Mouse (Mus musculus) liver, embryonic 13.5 days (tissue): ENCODE results near the gene Dhrs13. TPM values are rescaled to one million over a fixed set of nuclear protein-coding genes. Genes with fewer than 3 reads are reported as not detected.
A peak's percentile ranks its signal among the peaks of the same experiment; 100 is the strongest.
"Not testable (repeated sequence)": the region's sequence is repeated elsewhere in the genome, so short reads cannot be mapped to it uniquely, and the experiment has no call there.

Experiments
- ATAC-seq: fragments of 200-750 bp; cut with Nextera tagmentation; 2 replicates; pipeline ENCODE4 v1.8.0; 2017; ENCODE audit warnings: low read depth, mild to moderate bottlenecking, moderate number of reproducible peaks, moderate library complexity
- DNase-seq: peaks from one replicate; pipeline ENCODE4 v3.0.0; 2022
- H3K27ac ChIP-seq: fragments of 300-500 bp; sonication (generic); 2 replicates; pipeline ENCODE4 v1.5.1; 2015; ENCODE audit warnings: moderate library complexity, mild to moderate bottlenecking, inconsistent platforms
- H3K27me3 ChIP-seq: fragments of 300-500 bp; sonication (generic); 2 replicates; pipeline ENCODE4 v1.6.1; 2015; ENCODE audit warnings: mild to moderate bottlenecking, inconsistent platforms
- H3K36me3 ChIP-seq: fragments of 300-500 bp; sonication (generic); 2 replicates; pipeline ENCODE4 v1.6.1; 2015; ENCODE audit warnings: mild to moderate bottlenecking, inconsistent platforms
- H3K4me1 ChIP-seq: fragments of 300-500 bp; sonication (generic); replicated peaks from 2 replicates; pipeline ENCODE4 v1.6.1; 2015; ENCODE audit warnings: inconsistent platforms
- H3K4me2 ChIP-seq: fragments of 300-500 bp; sonication (generic); 2 replicates; pipeline ENCODE4 v1.6.1; 2015; ENCODE audit warnings: inconsistent platforms, mild to moderate bottlenecking, moderate library complexity
- H3K4me3 ChIP-seq: fragments of 300-500 bp; sonication (generic); replicated peaks from 2 replicates; pipeline ENCODE4 v1.5.1; 2015; ENCODE audit warnings: mild to moderate bottlenecking, inconsistent platforms
- H3K9ac ChIP-seq: fragments of 300-500 bp; sonication (generic); 2 replicates; pipeline ENCODE4 v1.6.1; 2015; ENCODE audit warnings: mild to moderate bottlenecking, inconsistent platforms
- H3K9me3 ChIP-seq: fragments of 300-500 bp; sonication (generic); replicated peaks from 2 replicates; pipeline ENCODE4 v1.6.1; 2016; ENCODE audit warnings: inconsistent platforms
- WGBS: fragments of 180-500 bp; shearing (Covaris S2); methylation state at CpG from one replicate; pipeline ENCODE4 v1.1.7; 2015; ENCODE audit not compliant: insufficient replicate concordance; 5-methylcytosine and 5-hydroxymethylcytosine counted together
- polyA plus RNA-seq: library from polyadenylated mRNA; unstranded; fragments of >200 nt; fragmentation: Nextera tagmentation; extraction: Ambion mirVana; gene quantifications from 2 replicates; pipeline ENCODE4 v1.2.1, GENCODE M21; 2015

Dhrs13 gene
- polyA plus RNA-seq, 1 experiment from 2014 or later = 19.3 TPM

- not testable (repeated sequence) for H3K27me3 ChIP-seq, H3K27ac ChIP-seq, H3K9me3 ChIP-seq, ATAC-seq, H3K4me2 ChIP-seq, DNase-seq, H3K9ac ChIP-seq, H3K4me3 ChIP-seq
- peaks cover 30% of the 10 kb centered on the region for H3K4me1 ChIP-seq
- WGBS = 66% methylated on average over 4 of the region's 4 CpGs
- H3K36me3 ChIP-seq = peaks cover 14% of the 10 kb centered on the region
These were observed 16.6 kb downstream of the Dhrs13 start for GRCm38 (mm10) chr11:78048637-78049036.

- Histone ChIP-seq H3K4me3 (0 out of 2 replicates have a peak overlapping the region, but pooled peaks have one; percentile 3), H3K4me2 (peak overlapping the region; percentile 31), H3K27ac (peak overlapping the region; percentile 62), H3K9ac (peak overlapping the region; percentile 59), H3K27me3 (no peaks in the 10 kb centered on the region), H3K9me3 (no peaks in the 10 kb centered on the region), H3K36me3 (peaks cover 40% of the 10 kb centered on the region), H3K4me1 (peaks cover 24% of the 10 kb centered on the region)
- DNase-seq = no peak
- ATAC-seq = peak; percentile 90
- 50% methylated on average over 8 of the region's 8 CpGs for WGBS
These were observed 21.0 kb downstream of the Dhrs13 start for GRCm38 (mm10) chr11:78053078-78053477.

- Histone ChIP-seq H3K9ac (no peak overlapping the region), H3K4me3 (no peak overlapping the region), H3K27me3 (no peaks in the 10 kb centered on the region), H3K9me3 (no peaks in the 10 kb centered on the region), H3K27ac (peak overlapping the region; percentile 14), H3K36me3 (peaks cover 47% of the 10 kb centered on the region), H3K4me2 (no peak overlapping the region), H3K4me1 (peaks cover 50% of the 10 kb centered on the region)
- no peak for ATAC-seq
- 83% methylated on average over 8 of the region's 8 CpGs for WGBS
- DNase-seq = no peak
These were observed 24.9 kb downstream of the Dhrs13 start for GRCm38 (mm10) chr11:78056946-78057345.

- ATAC-seq = peak; percentile 81
- Histone ChIP-seq H3K9ac (peak overlapping the region; percentile 53), H3K4me1 (peaks cover 56% of the 10 kb centered on the region), H3K9me3 (no peaks in the 10 kb centered on the region), H3K4me2 (peak overlapping the region; percentile 40), H3K27me3 (no peaks in the 10 kb centered on the region), H3K36me3 (peaks cover 41% of the 10 kb centered on the region), H3K27ac (peak overlapping the region; percentile 92), H3K4me3 (peak overlapping the region; percentile 5; the same call in 1 of the 2 replicates)
- 42% methylated on average over 9 of the region's 9 CpGs for WGBS
- peak; percentile 68 for DNase-seq
These were observed 28.0 kb downstream of the Dhrs13 start for GRCm38 (mm10) chr11:78059833-78060757.

GRCm38 (mm10) chr11:78062563-78062962 is 30.5 kb downstream of the Dhrs13 start:
- H3K9ac ChIP-seq = peak overlapping the region; percentile 56
- H3K4me2 ChIP-seq = no peak overlapping the region
- H3K4me1 ChIP-seq = peaks cover 80% of the 10 kb centered on the region
- H3K36me3 ChIP-seq = peaks cover 24% of the 10 kb centered on the region
- ATAC-seq (no peak), DNase-seq (no peak)
- H3K27me3 ChIP-seq = no peaks in the 10 kb centered on the region
- WGBS = 63% methylated on average over 1 of the region's 1 CpGs
- H3K4me3 ChIP-seq = no peak overlapping the region
- peak overlapping the region; percentile 100 for H3K27ac ChIP-seq
- H3K9me3 ChIP-seq = no peaks in the 10 kb centered on the region

- DNase-seq (peak; percentile 86), ATAC-seq (peak; percentile 84)
- H3K9ac ChIP-seq = peak overlapping the region; percentile 83
- H3K27ac ChIP-seq = peak overlapping the region; percentile 100
- H3K4me2 ChIP-seq = peak overlapping the region; percentile 79
- no peaks in the 10 kb centered on the region for H3K9me3 ChIP-seq
- H3K4me1 ChIP-seq = peaks cover 96% of the 10 kb centered on the region
- H3K27me3 ChIP-seq = no peaks in the 10 kb centered on the region
- no peaks in the 10 kb centered on the region for H3K36me3 ChIP-seq
- 15% methylated on average over 2 of the region's 2 CpGs for WGBS
- peak overlapping the region; percentile 11; the same call in 1 of the 2 replicates for H3K4me3 ChIP-seq
These were observed 33.8 kb downstream of the Dhrs13 start for GRCm38 (mm10) chr11:78065906-78066305.

- Histone ChIP-seq H3K9ac (peak overlapping the region; percentile 83), H3K9me3 (no peaks in the 10 kb centered on the region), H3K4me3 (peak overlapping the region; percentile 11; the same call in 1 of the 2 replicates), H3K36me3 (no peaks in the 10 kb centered on the region), H3K4me2 (peak overlapping the region; percentile 79), H3K4me1 (peaks cover 96% of the 10 kb centered on the region), H3K27me3 (no peaks in the 10 kb centered on the region), H3K27ac (peak overlapping the region; percentile 100)
- ATAC-seq (no peak), DNase-seq (no peak)
- WGBS = 55% methylated on average over 2 of the region's 2 CpGs
These were observed 34.6 kb downstream of the Dhrs13 start for GRCm38 (mm10) chr11:78066641-78067040.

GRCm38 (mm10) chr11:78067566-78067965 is 35.5 kb downstream of the Dhrs13 start:
- Histone ChIP-seq H3K9ac (peak overlapping the region; percentile 83), H3K4me2 (peak overlapping the region; percentile 79), H3K36me3 (peaks cover 2% of the 10 kb centered on the region; the same call in 1 of the 2 replicates), H3K9me3 (no peaks in the 10 kb centered on the region), H3K27me3 (no peaks in the 10 kb centered on the region), H3K4me3 (peak overlapping the region; percentile 5; the same call in 1 of the 2 replicates), H3K27ac (peak overlapping the region; percentile 100), H3K4me1 (peaks cover 94% of the 10 kb centered on the region)
- no peak for ATAC-seq
- DNase-seq = no peak
- 55% methylated on average over 5 of the region's 5 CpGs for WGBS

GRCm38 (mm10) chr11:78069130-78069529 is 37.0 kb downstream of the Dhrs13 start:
- DNase-seq = no peak
- Histone ChIP-seq H3K27me3 (no peaks in the 10 kb centered on the region), H3K9ac (peak overlapping the region; percentile 83), H3K4me3 (peak overlapping the region; percentile 44), H3K9me3 (no peaks in the 10 kb centered on the region), H3K27ac (peak overlapping the region; percentile 100), H3K4me1 (peaks cover 79% of the 10 kb centered on the region), H3K36me3 (peaks cover 18% of the 10 kb centered on the region), H3K4me2 (peak overlapping the region; percentile 79)
- 16% methylated on average over 5 of the region's 5 CpGs for WGBS
- ATAC-seq = no peak

- DNase-seq = peak; percentile 94
- Histone ChIP-seq H3K27ac (peak overlapping the region; percentile 100), H3K4me2 (peak overlapping the region; percentile 79), H3K36me3 (peaks cover 23% of the 10 kb centered on the region), H3K4me1 (peaks cover 79% of the 10 kb centered on the region), H3K4me3 (peak overlapping the region; percentile 72), H3K9ac (peak overlapping the region; percentile 98), H3K27me3 (no peaks in the 10 kb centered on the region), H3K9me3 (no peaks in the 10 kb centered on the region)
- 9% methylated on average over 6 of the region's 6 CpGs for WGBS
- ATAC-seq = peak; percentile 65
These were observed 37.6 kb downstream of the Dhrs13 start for GRCm38 (mm10) chr11:78069646-78070045.

- H3K27ac ChIP-seq = peak overlapping the region; percentile 100
- H3K4me3 ChIP-seq = peak overlapping the region; percentile 72
- peak overlapping the region; percentile 79 for H3K4me2 ChIP-seq
These were observed 39.9 kb downstream of the Dhrs13 start for GRCm38 (mm10) chr11:78071938-78072337.

More at GRCm38 (mm10) chr11:78071938-78072337, 39.9 kb downstream of the Dhrs13 start:
- H3K27me3 ChIP-seq = no peaks in the 10 kb centered on the region
- DNase-seq = peak; percentile 37
- peaks cover 46% of the 10 kb centered on the region for H3K36me3 ChIP-seq
- no peak for ATAC-seq
- peaks cover 76% of the 10 kb centered on the region for H3K4me1 ChIP-seq
- 39% methylated on average over 5 of the region's 5 CpGs for WGBS
- peak overlapping the region; percentile 98 for H3K9ac ChIP-seq
- no peaks in the 10 kb centered on the region for H3K9me3 ChIP-seq
